Mouse (Mus musculus) heart, postnatal 25 days (tissue): Measurements from ENCODE around the gene Cpox. TPM values are rescaled to one million over a fixed set of nuclear protein-coding genes. Genes with fewer than 3 reads are reported as not detected.

ENCODE experiments used
- DNase-seq: peaks from one replicate; pipeline ENCODE4 v3.0.0; 2022; ENCODE audit warnings: low spot score
- intact Hi-C: fragments of 180-260 bp; cut with DNase I; formaldehyde crosslinking; loops from one replicate; pipeline ENCODE4 v1.15.1; 2025
- total RNA-seq, 2 experiments: library from RNA; stranded (reverse); gene quantifications; 2 replicates each; pipeline ENCODE4 v1.2.3; 2021

The Cpox gene
- total RNA-seq, 2 experiments from 2014 or later: 35.3 to 40.8 TPM

GRCm38 (mm10) chr16:58690322-58690732 is 20.2 kb downstream of the Cpox start:
- DNase-seq: no peak
- intact Hi-C loops: no loop called here

- intact Hi-C loops: no loop called here
- DNase-seq: no peak
These were observed 24.0 kb downstream of the Cpox start for GRCm38 (mm10) chr16:58694091-58694490.

- no peak for DNase-seq
- intact Hi-C loops: no loop called here
These were observed 26.7 kb downstream of the Cpox start for GRCm38 (mm10) chr16:58696796-58697195.

GRCm38 (mm10) chr16:58697261-58697660 is 27.2 kb downstream of the Cpox start:
- no peak for DNase-seq
- intact Hi-C loops: no loop called here

GRCm38 (mm10) chr16:58700174-58700573 is 30.1 kb downstream of the Cpox start:
- DNase-seq: no peak
- intact Hi-C loops: no loop called here

DNA sequence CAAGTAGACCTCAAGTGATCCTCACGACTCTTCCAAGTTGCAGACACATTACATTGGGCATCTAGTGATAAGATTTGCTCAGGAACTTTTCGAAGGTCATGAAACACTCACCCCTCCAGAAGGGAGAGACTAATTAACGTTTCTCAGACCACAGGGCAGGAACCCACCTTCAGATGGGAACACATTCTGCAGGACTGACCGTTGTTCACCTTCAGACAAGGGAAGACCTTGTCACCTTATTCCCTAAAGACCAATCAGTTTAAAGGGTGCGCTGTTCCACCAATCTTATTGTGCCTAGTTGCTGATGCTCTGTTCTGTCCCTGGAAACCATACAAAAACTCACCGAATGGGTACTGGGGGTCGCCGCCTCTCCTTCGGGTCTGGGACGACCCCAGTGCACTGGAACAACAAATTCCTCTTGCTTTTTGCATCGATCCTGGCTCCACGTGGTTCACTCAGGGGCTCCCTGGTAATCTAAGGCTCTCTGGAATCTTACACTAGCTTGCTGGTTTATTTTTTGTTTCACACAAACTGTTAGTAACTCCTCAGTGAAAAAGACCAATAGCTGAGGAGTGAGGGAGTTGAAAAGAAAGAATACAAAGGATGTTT is 30.8 kb downstream of the Cpox start:
- intact Hi-C loops: no loop called here
- no peak for DNase-seq

GRCm38 (mm10) chr16:58701779-58702178 is 31.7 kb downstream of the Cpox start:
- intact Hi-C loops: no loop called here
- no peak for DNase-seq

DNA sequence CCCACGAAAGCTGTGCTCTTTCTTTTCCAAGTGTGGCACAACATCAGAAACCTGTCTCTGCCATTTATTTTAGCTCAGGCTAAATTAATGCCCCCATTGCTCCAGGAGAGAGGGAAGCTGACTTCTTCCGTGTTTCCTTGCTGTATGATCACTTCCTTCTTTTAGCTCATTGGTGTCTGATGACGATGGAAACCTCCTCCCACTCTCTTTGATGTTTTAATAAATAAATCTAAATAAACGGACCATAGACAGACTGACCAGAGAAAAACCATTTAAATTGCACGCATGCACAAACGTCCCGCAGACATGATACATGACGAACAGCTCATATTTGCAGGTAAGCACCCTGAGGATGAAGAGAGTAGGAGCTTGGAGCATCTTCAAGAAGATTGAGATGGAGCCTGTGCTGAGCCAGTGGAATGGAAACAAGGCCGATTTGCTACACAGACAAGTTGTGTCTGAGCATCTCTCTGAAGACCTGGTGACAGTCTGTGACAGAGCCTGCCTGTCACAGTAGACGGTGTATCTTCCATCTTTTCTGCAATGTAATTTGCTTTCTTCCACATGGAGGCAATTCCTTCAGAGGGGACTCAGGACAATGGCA is 32.3 kb downstream of the Cpox start:
- intact Hi-C loops: no loop called here
- no peak for DNase-seq

- intact Hi-C loops: no loop called here
- no peak for DNase-seq
These were observed 33.5 kb downstream of the Cpox start for GRCm38 (mm10) chr16:58703382-58704124.

DNA sequence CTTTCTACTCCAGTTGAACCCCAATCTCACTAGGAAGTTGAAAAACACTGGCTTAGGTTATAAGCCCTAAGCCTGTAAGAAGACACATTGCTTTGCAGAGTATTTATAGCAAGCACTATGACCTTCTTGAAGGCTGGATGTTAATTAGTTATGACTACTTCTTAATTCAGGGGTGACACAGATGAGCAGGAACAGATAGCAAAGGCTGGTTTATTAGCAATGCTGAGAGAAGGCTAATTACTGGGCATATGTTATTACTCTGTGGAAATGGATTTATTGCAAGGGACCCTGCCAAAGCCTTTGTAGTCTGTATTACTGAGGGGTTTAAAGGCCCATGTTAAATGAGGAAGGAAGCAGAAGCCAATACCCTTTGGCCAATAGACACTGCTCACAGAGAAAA is 34.9 kb downstream of the Cpox start:
- intact Hi-C loops: no loop called here
- DNase-seq: no peak

GRCm38 (mm10) chr16:58707276-58707905 is 37.3 kb downstream of the Cpox start:
- DNase-seq: no peak
- intact Hi-C loops: no loop called here

GRCm38 (mm10) chr16:58708601-58709475 is 38.7 kb downstream of the Cpox start:
- DNase-seq: no peak

GRCm38 (mm10) chr16:58709536-58709935 is 39.4 kb downstream of the Cpox start:
- intact Hi-C loops: no loop called here

More at GRCm38 (mm10) chr16:58708601-58709475, 38.7 kb downstream of the Cpox start:
- intact Hi-C loops: no loop called here

DNA sequence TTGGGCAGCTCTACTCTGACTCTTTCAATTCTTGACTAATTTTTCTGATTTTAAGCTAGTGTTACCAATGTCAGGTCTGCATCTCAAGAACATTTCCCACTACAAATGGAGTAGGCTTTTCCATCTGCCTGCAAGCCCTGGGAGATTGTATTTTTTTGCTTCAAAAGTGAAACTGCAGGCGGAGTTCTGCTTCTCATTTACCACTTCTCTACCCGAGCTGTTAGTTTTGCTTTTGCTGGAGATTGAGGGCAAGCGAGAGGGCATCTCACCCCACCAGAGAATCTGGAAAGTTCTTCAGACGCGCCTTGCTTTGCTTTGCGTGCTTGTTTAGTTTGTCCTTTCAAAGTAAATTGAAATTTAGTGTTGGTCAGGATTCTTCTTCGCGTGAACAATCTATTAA is 42.1 kb downstream of the Cpox start:
- intact Hi-C loops: no loop called here
- DNase-seq: no peak

More at GRCm38 (mm10) chr16:58709536-58709935, 39.4 kb downstream of the Cpox start:
- no peak for DNase-seq

DNA sequence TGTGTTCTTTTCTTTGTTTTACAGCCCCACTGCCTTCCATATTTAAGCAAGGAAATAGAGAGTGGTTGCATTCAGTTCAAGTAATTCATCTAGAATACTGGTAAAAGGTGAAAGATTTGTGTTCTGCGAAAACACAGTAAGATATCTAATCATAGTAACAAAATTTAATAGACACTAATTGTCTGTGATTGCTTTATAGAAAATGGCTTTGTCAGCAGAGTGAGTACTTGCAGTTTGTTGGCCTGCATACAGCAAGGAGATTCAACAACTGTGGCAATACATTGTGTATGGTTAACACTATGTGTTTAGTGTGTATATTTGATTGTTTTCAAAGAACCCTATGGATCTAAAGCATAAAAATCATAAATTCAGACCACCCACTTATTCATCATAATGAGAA is 43.0 kb downstream of the Cpox start:
- no peak for DNase-seq
- intact Hi-C loops: no loop called here

- DNase-seq: no peak
- intact Hi-C loops: no loop called here
These were observed 44.9 kb downstream of the Cpox start for GRCm38 (mm10) chr16:58715018-58715417.

DNA sequence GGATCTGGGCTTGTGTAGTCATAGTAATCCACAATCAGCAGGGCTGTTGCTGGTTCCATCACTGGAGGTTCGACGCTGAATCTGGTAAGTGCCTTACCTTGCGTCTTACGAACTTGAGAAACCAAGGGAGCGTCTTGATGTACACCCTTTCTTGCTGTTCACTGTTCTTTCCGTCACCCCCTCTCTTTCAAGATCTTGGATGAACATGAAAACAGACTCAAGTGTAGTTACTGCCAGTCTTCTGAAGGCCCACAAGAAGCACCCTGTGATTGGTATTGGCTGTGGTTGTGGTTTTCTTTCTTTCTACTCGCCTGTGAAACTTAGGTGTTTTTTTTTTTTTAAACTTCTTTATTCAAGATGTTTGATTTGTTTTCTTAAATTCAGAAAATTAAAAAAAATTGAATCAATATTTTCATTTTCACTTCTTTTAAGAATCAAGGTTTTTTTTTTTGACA is 48.6 kb downstream of the Cpox start, which contains the start of gene Gpr15:
Gpr15 (minus strand) TSS at position 405 of the 455 bp plus-strand sequence.
- intact Hi-C loops: no loop called here
- DNase-seq: no peak

- intact Hi-C loops: no loop called here
- no peak for DNase-seq
These were observed 52.2 kb downstream of the Cpox start for GRCm38 (mm10) chr16:58722292-58722691.

DNA sequence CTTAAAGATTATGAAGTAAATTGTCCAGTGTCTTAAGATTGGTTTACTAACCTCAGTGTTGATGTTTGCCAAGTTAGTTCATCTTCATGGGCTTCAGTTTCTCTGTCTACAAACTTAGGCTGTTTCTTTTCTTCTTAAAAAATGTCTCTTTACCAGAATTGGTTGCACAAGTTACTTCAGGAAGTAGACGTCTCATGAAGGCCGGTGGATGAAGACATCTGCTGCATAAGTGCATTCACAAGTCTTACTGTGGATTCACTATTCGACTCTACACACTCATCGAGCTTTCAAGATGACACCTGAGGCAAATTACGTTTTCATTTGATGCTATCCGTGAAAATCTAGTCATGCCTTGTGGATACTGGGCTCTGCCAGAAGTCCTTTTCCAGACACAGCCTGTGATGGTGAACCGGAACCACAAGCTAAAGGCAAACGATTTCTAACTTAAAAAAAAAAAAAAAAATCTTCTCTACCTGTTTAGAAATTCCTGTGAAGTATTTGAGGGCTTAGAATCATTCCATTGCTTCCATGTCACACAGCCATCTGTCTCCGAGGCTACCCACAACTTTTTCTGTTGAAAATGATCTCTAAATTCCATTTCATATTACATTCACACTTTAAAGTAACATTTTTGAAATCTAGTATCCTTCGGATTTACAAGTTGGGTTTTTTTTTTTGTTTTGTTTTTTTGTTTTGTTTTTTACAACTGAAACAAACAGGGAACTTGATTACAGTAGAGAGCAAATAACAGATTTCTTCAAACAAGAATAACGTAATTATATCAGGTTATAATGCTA is 56.8 kb downstream of the Cpox start:
- intact Hi-C loops: loop anchor here (1.0 kb wide), 1 partner anchor 56 kb away; no protein-coding TSS in a partner anchor
- DNase-seq: no peak
